Mouse (Mus musculus) embryonic facial prominence, embryonic 12.5 days (tissue): ENCODE measurements around the gene Elf5. TPM values are rescaled to one million over a fixed set of nuclear protein-coding genes. Genes with fewer than 3 reads are reported as not detected.

ENCODE experiments used
- ATAC-seq: fragments of 200-750 bp; cut with Nextera tagmentation; 2 replicates; pipeline ENCODE4 v1.8.0; 2017; ENCODE audit not compliant: insufficient number of reproducible peaks, insufficient read depth, low FRiP score, low TSS enrichment
- H3K27ac ChIP-seq: fragments of 300-500 bp; sonication (generic); 2 replicates; pipeline ENCODE4 v1.5.1; 2016; ENCODE audit warnings: mild to moderate bottlenecking
- H3K27me3 ChIP-seq: fragments of 300-500 bp; sonication (generic); 2 replicates; pipeline ENCODE4 v1.6.1; 2016; ENCODE audit warnings: mild to moderate bottlenecking, moderate library complexity
- H3K36me3 ChIP-seq: fragments of 300-500 bp; sonication (generic); 2 replicates; pipeline ENCODE4 v1.6.1; 2016; ENCODE audit warnings: mild to moderate bottlenecking
- H3K4me1 ChIP-seq: fragments of 300-500 bp; sonication (generic); 2 replicates; pipeline ENCODE4 v1.6.1; 2016
- H3K4me2 ChIP-seq: fragments of 300-500 bp; sonication (generic); replicated peaks from 2 replicates; pipeline ENCODE4 v1.6.1; 2016; ENCODE audit warnings: mild to moderate bottlenecking, moderate library complexity
- H3K4me3 ChIP-seq: fragments of 300-500 bp; sonication (generic); 2 replicates; pipeline ENCODE4 v1.5.1; 2016; ENCODE audit warnings: mild to moderate bottlenecking
- H3K9ac ChIP-seq: fragments of 300-500 bp; sonication (generic); 2 replicates; pipeline ENCODE4 v1.6.1; 2016; ENCODE audit warnings: mild to moderate bottlenecking, moderate library complexity
- H3K9me3 ChIP-seq: fragments of 300-500 bp; sonication (generic); 2 replicates; pipeline ENCODE4 v1.6.1; 2016; ENCODE audit warnings: mild to moderate bottlenecking, moderate library complexity
- WGBS: fragments of 180-500 bp; shearing (Covaris S2); methylation state at CpG from one replicate; pipeline ENCODE4 v1.1.7; 2016; 5-methylcytosine and 5-hydroxymethylcytosine counted together
- polyA plus RNA-seq: library from polyadenylated mRNA; unstranded; fragments of >200 nt; fragmentation: Nextera tagmentation; extraction: Ambion mirVana; gene quantifications from 2 replicates; pipeline ENCODE4 v1.2.1, GENCODE M21; 2016

Gene Elf5
- polyA plus RNA-seq = 0.75 and 0.90 TPM in 2 replicates

- H3K27me3 ChIP-seq = no peaks in the 10 kb centered on the region
- no peaks in the 10 kb centered on the region for H3K36me3 ChIP-seq
- no peaks in the 10 kb centered on the region for H3K4me1 ChIP-seq
- 84% methylated on average over 6 of the region's 6 CpGs for WGBS
- no peaks in the 10 kb centered on the region for H3K9me3 ChIP-seq
- no peak for ATAC-seq
- no peak within 1 kb of the TSS for H3K4me2 ChIP-seq
- no peak within 1 kb of the TSS for H3K4me3 ChIP-seq
- H3K27ac ChIP-seq = no peak within 1 kb of the TSS
- H3K9ac ChIP-seq = no peak within 1 kb of the TSS
Observed at GRCm38 (mm10) chr2:103411348-103411747, at the start of gene Elf5. Elf5 (plus strand) TSS chr2:103411688.

GRCm38 (mm10) chr2:103372541-103372940 is 38.9 kb upstream of the Elf5 start:
- WGBS = 72% methylated on average over 5 of the region's 5 CpGs
- ATAC-seq = no peak
- no peak overlapping the region for H3K4me3 ChIP-seq
- H3K9me3 ChIP-seq = no peaks in the 10 kb centered on the region
- no peaks in the 10 kb centered on the region for H3K4me1 ChIP-seq
- no peaks in the 10 kb centered on the region for H3K27me3 ChIP-seq
- no peak overlapping the region for H3K27ac ChIP-seq
- H3K36me3 ChIP-seq = no peaks in the 10 kb centered on the region
- no peak overlapping the region for H3K4me2 ChIP-seq
- H3K9ac ChIP-seq = no peak overlapping the region

GRCm38 (mm10) chr2:103379502-103380160 is 31.9 kb upstream of the Elf5 start:
- WGBS = 85% methylated on average over 9 of the region's 9 CpGs
- Histone ChIP-seq H3K9me3 (no peaks in the 10 kb centered on the region), H3K4me3 (no peak overlapping the region), H3K4me1 (no peaks in the 10 kb centered on the region), H3K4me2 (no peak overlapping the region), H3K36me3 (no peaks in the 10 kb centered on the region), H3K27me3 (no peaks in the 10 kb centered on the region), H3K9ac (no peak overlapping the region), H3K27ac (no peak overlapping the region)
- no peak for ATAC-seq

- no peaks in the 10 kb centered on the region for H3K27me3 ChIP-seq
- H3K4me2 ChIP-seq = no peak overlapping the region
- H3K4me3 ChIP-seq = no peak overlapping the region
- no peaks in the 10 kb centered on the region for H3K36me3 ChIP-seq
- ATAC-seq = no peak
- WGBS = 38% methylated on average over 2 of the region's 2 CpGs
- H3K4me1 ChIP-seq = no peaks in the 10 kb centered on the region
- H3K9ac ChIP-seq = no peak overlapping the region
- no peaks in the 10 kb centered on the region for H3K9me3 ChIP-seq
- no peak overlapping the region for H3K27ac ChIP-seq
Observed at GRCm38 (mm10) chr2:103382174-103382573, 29.3 kb upstream of the Elf5 start.

- H3K9me3 ChIP-seq = no peaks in the 10 kb centered on the region
- no peak for ATAC-seq
- H3K4me2 ChIP-seq = no peak overlapping the region
- H3K36me3 ChIP-seq = no peaks in the 10 kb centered on the region
- no peak overlapping the region for H3K4me3 ChIP-seq
- H3K9ac ChIP-seq = no peak overlapping the region
- no peaks in the 10 kb centered on the region for H3K4me1 ChIP-seq
- H3K27me3 ChIP-seq = no peaks in the 10 kb centered on the region
- H3K27ac ChIP-seq = no peak overlapping the region
- WGBS = 91% methylated on average over 1 of the region's 1 CpGs
Observed at GRCm38 (mm10) chr2:103387881-103388280, 23.6 kb upstream of the Elf5 start.

GRCm38 (mm10) chr2:103388311-103388710 is 23.2 kb upstream of the Elf5 start:
- 75% methylated on average over 1 of the region's 1 CpGs for WGBS
- no peak for ATAC-seq

GRCm38 (mm10) chr2:103390086-103390988 is 21.2 kb upstream of the Elf5 start:
- Histone ChIP-seq H3K36me3 (no peaks in the 10 kb centered on the region), H3K9ac (no peak overlapping the region), H3K4me1 (no peaks in the 10 kb centered on the region), H3K4me2 (no peak overlapping the region), H3K27ac (no peak overlapping the region), H3K4me3 (no peak overlapping the region), H3K9me3 (no peaks in the 10 kb centered on the region), H3K27me3 (no peaks in the 10 kb centered on the region)
- peak; percentile 56; the same call in 1 of the 2 replicates for ATAC-seq
- WGBS = 24% methylated on average over 4 of the region's 4 CpGs

More at GRCm38 (mm10) chr2:103388311-103388710, 23.2 kb upstream of the Elf5 start:
- H3K36me3 ChIP-seq = no peaks in the 10 kb centered on the region
- H3K4me2 ChIP-seq = no peak overlapping the region
- no peaks in the 10 kb centered on the region for H3K4me1 ChIP-seq
- H3K9me3 ChIP-seq = no peaks in the 10 kb centered on the region
- no peak overlapping the region for H3K4me3 ChIP-seq
- H3K9ac ChIP-seq = no peak overlapping the region
- no peak overlapping the region for H3K27ac ChIP-seq
- no peaks in the 10 kb centered on the region for H3K27me3 ChIP-seq

GRCm38 (mm10) chr2:103391626-103392025 is 19.9 kb upstream of the Elf5 start:
- Histone ChIP-seq H3K4me3 (no peak overlapping the region), H3K27ac (no peak overlapping the region), H3K9ac (no peak overlapping the region), H3K27me3 (no peaks in the 10 kb centered on the region), H3K4me2 (no peak overlapping the region), H3K36me3 (no peaks in the 10 kb centered on the region), H3K4me1 (no peaks in the 10 kb centered on the region), H3K9me3 (no peaks in the 10 kb centered on the region)
- no peak for ATAC-seq
- WGBS = 69% methylated on average over 4 of the region's 4 CpGs

GRCm38 (mm10) chr2:103398110-103398509 is 13.4 kb upstream of the Elf5 start:
- H3K36me3 ChIP-seq = no peaks in the 10 kb centered on the region
- 70% methylated on average over 6 of the region's 6 CpGs for WGBS
- no peak overlapping the region for H3K27ac ChIP-seq
- no peaks in the 10 kb centered on the region for H3K9me3 ChIP-seq
- no peak overlapping the region for H3K4me2 ChIP-seq
- H3K27me3 ChIP-seq = no peaks in the 10 kb centered on the region
- H3K4me1 ChIP-seq = no peaks in the 10 kb centered on the region
- H3K9ac ChIP-seq = no peak overlapping the region
- ATAC-seq = peak; percentile 56; the same call in 1 of the 2 replicates
- H3K4me3 ChIP-seq = no peak overlapping the region

- H3K9ac ChIP-seq = no peak overlapping the region
- H3K27me3 ChIP-seq = no peaks in the 10 kb centered on the region
- no peaks in the 10 kb centered on the region for H3K36me3 ChIP-seq
- H3K4me1 ChIP-seq = no peaks in the 10 kb centered on the region
- no peak overlapping the region for H3K4me3 ChIP-seq
- ATAC-seq = no peak
- WGBS = 74% methylated on average over 4 of the region's 4 CpGs
- no peaks in the 10 kb centered on the region for H3K9me3 ChIP-seq
- H3K27ac ChIP-seq = no peak overlapping the region
- no peak overlapping the region for H3K4me2 ChIP-seq
Observed at GRCm38 (mm10) chr2:103400691-103401090, 10.8 kb upstream of the Elf5 start.

GRCm38 (mm10) chr2:103406239-103406638 is 5.2 kb upstream of the Elf5 start:
- Histone ChIP-seq H3K9me3 (no peaks in the 10 kb centered on the region), H3K27ac (no peak overlapping the region), H3K27me3 (no peaks in the 10 kb centered on the region), H3K4me2 (no peak overlapping the region), H3K9ac (no peak overlapping the region), H3K4me3 (no peak overlapping the region), H3K4me1 (no peaks in the 10 kb centered on the region), H3K36me3 (no peaks in the 10 kb centered on the region)
- ATAC-seq = no peak
- WGBS = 79% methylated on average over 3 of the region's 3 CpGs

GRCm38 (mm10) chr2:103411816-103412215 is 328 bp downstream of the Elf5 start:
- no peaks in the 10 kb centered on the region for H3K27me3 ChIP-seq
- no peaks in the 10 kb centered on the region for H3K9me3 ChIP-seq
- no peak overlapping the region for H3K4me3 ChIP-seq
- 78% methylated on average over 3 of the region's 3 CpGs for WGBS
- no peak for ATAC-seq
- H3K4me1 ChIP-seq = no peaks in the 10 kb centered on the region
- H3K9ac ChIP-seq = no peak overlapping the region
- no peak overlapping the region for H3K4me2 ChIP-seq
- H3K27ac ChIP-seq = no peak overlapping the region
- H3K36me3 ChIP-seq = no peaks in the 10 kb centered on the region
